Mouse (Mus musculus): ENCODE data around the gene St6galnac1. TPM values are rescaled to one million over a fixed set of nuclear protein-coding genes. Genes with fewer than 3 reads are reported as not detected.

Gene St6galnac1
- polyA plus RNA-seq, 1 experiment from 2014 or later = not detected

GRCm38 (mm10) chr11:116721548-116722271, 53.6 kb downstream of the St6galnac1 start:
- Histone ChIP-seq H3K36me3 (no peaks in the 10 kb centered on the region), H3K27me3 (replicated peaks) (no peaks in the 10 kb centered on the region), H3K4me3 (replicated peaks) (no peak overlapping the region), H3K4me1 (no peaks in the 10 kb centered on the region), H3K27ac (0 out of 2 replicates have a peak overlapping the region, but pooled peaks have one; percentile 21), H3K4me2 (no peak overlapping the region), H3K9ac (no peak overlapping the region), H3K9me3 (no peaks in the 10 kb centered on the region)
- no peak for ATAC-seq (ENCODE audit: insufficient read depth, low FRiP score, low read depth)
- WGBS = 62% methylated on average over 9 of the region's 9 CpGs

- Histone ChIP-seq H3K4me2 (no peak overlapping the region), H3K9me3 (no peaks in the 10 kb centered on the region), H3K27me3 (replicated peaks) (no peaks in the 10 kb centered on the region), H3K36me3 (no peaks in the 10 kb centered on the region), H3K9ac (no peak overlapping the region), H3K4me3 (replicated peaks) (no peak overlapping the region), H3K27ac (no peak overlapping the region), H3K4me1 (no peaks in the 10 kb centered on the region)
- WGBS = 86% methylated on average over 15 of the region's 15 CpGs
- ATAC-seq (ENCODE audit: insufficient read depth, low FRiP score, low read depth) = no peak
Observed at GRCm38 (mm10) chr11:116720319-116720865, 54.9 kb downstream of the St6galnac1 start.

Other genes with a start within 250 kb of the St6galnac1 start
- 15.3 and 20.7 TPM in 2 replicates for gene Sphk1, start 244.6 kb downstream of the St6galnac1 start, polyA plus RNA-seq (2015; fragmentation: Nextera tagmentation; extraction: Ambion mirVana)
- gene Ube2o, start 194.1 kb downstream of the St6galnac1 start, polyA plus RNA-seq (2015; fragmentation: Nextera tagmentation; extraction: Ambion mirVana) = 12.5 and 14.0 TPM in 2 replicates
- gene Aanat, start 189.1 kb downstream of the St6galnac1 start, polyA plus RNA-seq (2015; fragmentation: Nextera tagmentation; extraction: Ambion mirVana) = 0.09 TPM in 1 of 2 replicates, not detected in the other
- 7.4 and 7.5 TPM in 2 replicates for gene Rhbdf2, start 148.5 kb downstream of the St6galnac1 start, polyA plus RNA-seq (2015; fragmentation: Nextera tagmentation; extraction: Ambion mirVana)
- 1.2 and 1.3 TPM in 2 replicates for gene Prcd, start 122.0 kb downstream of the St6galnac1 start, polyA plus RNA-seq (2015; fragmentation: Nextera tagmentation; extraction: Ambion mirVana)
- gene Cygb, start 121.2 kb downstream of the St6galnac1 start, polyA plus RNA-seq (2015; fragmentation: Nextera tagmentation; extraction: Ambion mirVana) = 16.7 and 17.7 TPM in 2 replicates
- 23.0 and 25.7 TPM in 2 replicates for gene Mxra7, start 52.5 kb upstream of the St6galnac1 start, polyA plus RNA-seq (2015; fragmentation: Nextera tagmentation; extraction: Ambion mirVana)
- gene Mettl23, start 67.8 kb upstream of the St6galnac1 start, polyA plus RNA-seq (2015; fragmentation: Nextera tagmentation; extraction: Ambion mirVana) = 57.9 and 61.3 TPM in 2 replicates
- gene Jmjd6, start 67.9 kb upstream of the St6galnac1 start, polyA plus RNA-seq (2015; fragmentation: Nextera tagmentation; extraction: Ambion mirVana) = 71.1 and 76.3 TPM in 2 replicates
- 33.3 and 33.7 TPM in 2 replicates for gene Mfsd11, start 76.9 kb upstream of the St6galnac1 start, polyA plus RNA-seq (2015; fragmentation: Nextera tagmentation; extraction: Ambion mirVana)
- 728 and 781 TPM in 2 replicates for gene Srsf2, start 77.6 kb upstream of the St6galnac1 start, polyA plus RNA-seq (2015; fragmentation: Nextera tagmentation; extraction: Ambion mirVana)
- gene Mgat5b, start 143.4 kb upstream of the St6galnac1 start, polyA plus RNA-seq (2015; fragmentation: Nextera tagmentation; extraction: Ambion mirVana) = 1.2 TPM in 2 replicates

Measured in stomach, embryonic 15.5 days (tissue).